Mouse (Mus musculus) MEL (cell line): Measurements from ENCODE around the gene Tulp4.

Experiments
- CHD2 ChIP-seq: IDR thresholded peaks from 2 replicates; pipeline ENCODE4 v1.6.1; 2011; ENCODE audit warnings: low read length, improper control_type of control experiment
- CTCF ChIP-seq, 3 experiments: IDR thresholded peaks in 2 of 3; conservative IDR thresholded peaks in 1 of 3; 2 replicates each; pipeline ENCODE4 v1.5.1; 2011 to 2012; ENCODE audit warnings: low read length in 3 of 3, low read depth in 2 of 3, mild to moderate bottlenecking in 2 of 3, improper control_type of control experiment in 1 of 3, inconsistent platforms in 1 of 3, mixed read lengths in 1 of 3, moderate library complexity in 1 of 3; ENCODE audit not compliant: control insufficient read depth in 1 of 3, insufficient read depth in 1 of 3, poor library complexity in 1 of 3, severe bottlenecking in 1 of 3
- EP300 ChIP-seq, 2 experiments: IDR thresholded peaks; 2 replicates each; pipeline ENCODE4 v1.6.1; 2011; ENCODE audit warnings: improper control_type of control experiment in 2 of 2, low read length in 2 of 2, low read depth in 1 of 2, mild to moderate bottlenecking in 1 of 2
- ETS1 ChIP-seq: IDR thresholded peaks from 2 replicates; pipeline ENCODE4 v1.6.1; 2012; ENCODE audit warnings: low read depth, mild to moderate bottlenecking, inconsistent platforms, low read length, improper control_type of control experiment, moderate library complexity
- MAX ChIP-seq: IDR thresholded peaks from 2 replicates; pipeline ENCODE4 v1.6.1; 2011; ENCODE audit warnings: low read length, improper control_type of control experiment
- MXI1 ChIP-seq: IDR thresholded peaks from 2 replicates; pipeline ENCODE4 v1.6.1; 2011; ENCODE audit warnings: mild to moderate bottlenecking, low read depth, low read length, improper control_type of control experiment
- POLR2A ChIP-seq, 2 experiments: IDR thresholded peaks; 2 replicates each; pipeline ENCODE4 v1.6.1; 2011 to 2012; ENCODE audit warnings: low read length in 2 of 2, mild to moderate bottlenecking in 2 of 2, control low read depth in 1 of 2, improper control_type of control experiment in 1 of 2, low read depth in 1 of 2, moderate library complexity in 1 of 2; ENCODE audit not compliant: control insufficient read depth in 1 of 2, insufficient read depth in 1 of 2, poor library complexity in 1 of 2
- RAD21 ChIP-seq: IDR thresholded peaks from 2 replicates; pipeline ENCODE4 v1.6.1; 2011; ENCODE audit warnings: mild to moderate bottlenecking, low read depth, low read length, improper control_type of control experiment
- USF1 ChIP-seq: IDR thresholded peaks from 2 replicates; pipeline ENCODE4 v1.6.1; 2014; ENCODE audit warnings: low read depth, mild to moderate bottlenecking, inconsistent platforms, low read length, improper control_type of control experiment, moderate library complexity
- ZC3H11A ChIP-seq: IDR thresholded peaks from 2 replicates; pipeline ENCODE4 v1.6.1; 2012; ENCODE audit warnings: low read depth, mild to moderate bottlenecking, inconsistent platforms, low read length, improper control_type of control experiment

GRCm38 (mm10) chr17:6140875-6141274, 34.6 kb downstream of the Tulp4 start:
- TF ChIP-seq CTCF (IDR thresholded peaks at IDR 0.05 in 2 of 3, conservative IDR thresholded peaks at IDR 0.05 in 1 of 3; ENCODE audit: control insufficient read depth in 1 of 3, insufficient read depth in 1 of 3, low read depth in 2 of 3, low read length in 3 of 3, poor library complexity in 1 of 3, severe bottlenecking in 1 of 3) (no peak), EP300 (IDR thresholded peaks at IDR 0.05; ENCODE audit: low read depth in 1 of 2, low read length in 2 of 2) (no peak), POLR2A (IDR thresholded peaks at IDR 0.05; ENCODE audit: control insufficient read depth in 1 of 2, insufficient read depth in 1 of 2, low read depth in 1 of 2, low read length in 2 of 2, poor library complexity in 1 of 2) (no peak), ETS1 (no peak), CHD2 (no peak), ZC3H11A (no peak), RAD21 (no peak), MAX (no peak), USF1 (no peak), MXI1 (no peak)
